Mouse (Mus musculus) hindbrain, embryonic 16.5 days (tissue): ENCODE measurements around the gene Ano1. TPM values are rescaled to one million over a fixed set of nuclear protein-coding genes. Genes with fewer than 3 reads are reported as not detected.

Source experiments
- ATAC-seq: fragments of 200-750 bp; cut with Nextera tagmentation; 2 replicates; pipeline ENCODE4 v1.8.0; 2017; ENCODE audit warnings: moderate TSS enrichment, moderate library complexity
- H3K27ac ChIP-seq: fragments of 300-500 bp; sonication (generic); 2 replicates; pipeline ENCODE4 v1.5.1; 2014; ENCODE audit warnings: low read depth, mild to moderate bottlenecking, control low read depth, low read length, moderate library complexity
- H3K27me3 ChIP-seq: fragments of 300-500 bp; sonication (generic); replicated peaks from 2 replicates; pipeline ENCODE4 v1.6.1; 2014; ENCODE audit warnings: low read length; ENCODE audit not compliant: control insufficient read depth, insufficient read depth
- H3K36me3 ChIP-seq: fragments of 300-500 bp; sonication (generic); 2 replicates; pipeline ENCODE4 v1.6.1; 2014; ENCODE audit warnings: mild to moderate bottlenecking, low read length, moderate library complexity, mixed read lengths; ENCODE audit not compliant: control insufficient read depth, insufficient read depth
- H3K4me1 ChIP-seq: fragments of 300-500 bp; sonication (generic); 2 replicates; pipeline ENCODE4 v1.6.1; 2014; ENCODE audit warnings: low read depth, low read length; ENCODE audit not compliant: control insufficient read depth, insufficient read depth
- H3K4me2 ChIP-seq: fragments of 300-500 bp; sonication (generic); 2 replicates; pipeline ENCODE4 v1.6.1; 2014; ENCODE audit warnings: mild to moderate bottlenecking, low read length, control low read depth, moderate library complexity
- H3K4me3 ChIP-seq: fragments of 300-500 bp; sonication (generic); 2 replicates; pipeline ENCODE4 v1.5.1; 2014; ENCODE audit warnings: mild to moderate bottlenecking, low read length, control low read depth, moderate library complexity
- H3K9ac ChIP-seq: fragments of 300-500 bp; sonication (generic); 2 replicates; pipeline ENCODE4 v1.6.1; 2014; ENCODE audit warnings: low read depth, mild to moderate bottlenecking, control low read depth, low read length, moderate library complexity
- H3K9me3 ChIP-seq: fragments of 300-500 bp; sonication (generic); 2 replicates; pipeline ENCODE4 v1.6.1; 2014; ENCODE audit warnings: mild to moderate bottlenecking, low read length, moderate library complexity; ENCODE audit not compliant: control insufficient read depth
- WGBS: fragments of 180-500 bp; shearing (Covaris S2); extraction: QIAGEN DNeasy Blood & Tissue Kit; methylation state at CpG from one replicate; pipeline ENCODE4 v1.1.7; 2014; 5-methylcytosine and 5-hydroxymethylcytosine counted together
- polyA plus RNA-seq: library from polyadenylated mRNA; unstranded; fragments of >200 nt; fragmentation: Nextera tagmentation; extraction: Ambion mirVana; gene quantifications from 2 replicates; pipeline ENCODE4 v1.2.1, GENCODE M21; 2015

Ano1 gene
- polyA plus RNA-seq, 1 experiment from 2014 or later: 5.2 TPM

GRCm38 (mm10) chr7:144552274-144552673 is 199.5 kb downstream of the Ano1 start:
- H3K36me3 ChIP-seq: 0 out of 2 replicates have a peak, but pooled peaks cover 4% of the 10 kb centered on the region
- peak overlapping the region; percentile 99 for H3K9ac ChIP-seq
- no peak overlapping the region for H3K27ac ChIP-seq
- WGBS: 86% methylated on average over 8 of the region's 8 CpGs
- no peaks in the 10 kb centered on the region for H3K27me3 ChIP-seq
- H3K4me2 ChIP-seq: peak overlapping the region; percentile 82
- no peaks in the 10 kb centered on the region for H3K9me3 ChIP-seq
- ATAC-seq: no peak
- peak overlapping the region; percentile 92 for H3K4me3 ChIP-seq
- peaks cover 25% of the 10 kb centered on the region for H3K4me1 ChIP-seq

- ATAC-seq: no peak
- Histone ChIP-seq H3K9ac (no peak overlapping the region), H3K4me3 (no peak overlapping the region), H3K36me3 (peaks cover 7% of the 10 kb centered on the region; the same call in 1 of the 2 replicates), H3K9me3 (no peaks in the 10 kb centered on the region), H3K4me2 (no peak overlapping the region), H3K4me1 (peaks cover 25% of the 10 kb centered on the region), H3K27ac (no peak overlapping the region), H3K27me3 (no peaks in the 10 kb centered on the region)
- WGBS: 95% methylated on average over 1 of the region's 1 CpGs
Observed at GRCm38 (mm10) chr7:144550811-144551210, 201.0 kb downstream of the Ano1 start.

GRCm38 (mm10) chr7:144549904-144550566 is 201.7 kb downstream of the Ano1 start:
- Histone ChIP-seq H3K4me2 (no peak overlapping the region), H3K4me3 (no peak overlapping the region), H3K9me3 (no peaks in the 10 kb centered on the region), H3K27me3 (no peaks in the 10 kb centered on the region), H3K27ac (no peak overlapping the region), H3K36me3 (peaks cover 7% of the 10 kb centered on the region; the same call in 1 of the 2 replicates), H3K9ac (no peak overlapping the region), H3K4me1 (peaks cover 25% of the 10 kb centered on the region)
- ATAC-seq: no peak
- 97% methylated on average over 2 of the region's 2 CpGs for WGBS

GRCm38 (mm10) chr7:144545231-144545630 is 206.5 kb downstream of the Ano1 start:
- H3K9ac ChIP-seq: no peak overlapping the region
- no peak overlapping the region for H3K27ac ChIP-seq
- no peaks in the 10 kb centered on the region for H3K27me3 ChIP-seq
- H3K4me1 ChIP-seq: no peaks in the 10 kb centered on the region
- H3K36me3 ChIP-seq: peaks cover 3% of the 10 kb centered on the region; the same call in 1 of the 2 replicates
- WGBS: 84% methylated on average over 3 of the region's 3 CpGs
- ATAC-seq: no peak
- H3K4me3 ChIP-seq: no peak overlapping the region
- H3K4me2 ChIP-seq: no peak overlapping the region
- H3K9me3 ChIP-seq: no peaks in the 10 kb centered on the region

- 94% methylated on average over 5 of the region's 5 CpGs for WGBS
- no peak for ATAC-seq
Observed at GRCm38 (mm10) chr7:144541351-144541750, 210.4 kb downstream of the Ano1 start.

GRCm38 (mm10) chr7:144539146-144539545 is 212.6 kb downstream of the Ano1 start:
- no peak for ATAC-seq

More at GRCm38 (mm10) chr7:144541351-144541750, 210.4 kb downstream of the Ano1 start:
- Histone ChIP-seq H3K27ac (no peak overlapping the region), H3K27me3 (no peaks in the 10 kb centered on the region), H3K4me1 (peaks cover 6% of the 10 kb centered on the region; the same call in 1 of the 2 replicates), H3K36me3 (no peaks in the 10 kb centered on the region), H3K4me2 (no peak overlapping the region), H3K9me3 (no peaks in the 10 kb centered on the region), H3K9ac (no peak overlapping the region), H3K4me3 (no peak overlapping the region)

More at GRCm38 (mm10) chr7:144539146-144539545, 212.6 kb downstream of the Ano1 start:
- Histone ChIP-seq H3K27me3 (no peaks in the 10 kb centered on the region), H3K4me2 (no peak overlapping the region), H3K4me1 (peaks cover 6% of the 10 kb centered on the region; the same call in 1 of the 2 replicates), H3K9me3 (no peaks in the 10 kb centered on the region), H3K27ac (no peak overlapping the region), H3K4me3 (no peak overlapping the region), H3K9ac (no peak overlapping the region), H3K36me3 (no peaks in the 10 kb centered on the region)
- 78% methylated on average over 2 of the region's 2 CpGs for WGBS

Other genes with a start within 250 kb of the Ano1 start
- 12.8 and 23.9 TPM in 2 replicates for gene Ppfia1, start 198.2 kb downstream of the Ano1 start, polyA plus RNA-seq
- gene Fadd, start 169.5 kb downstream of the Ano1 start, polyA plus RNA-seq: 4.7 and 5.9 TPM in 2 replicates
- gene Fgf3, start 86.1 kb upstream of the Ano1 start, polyA plus RNA-seq: 13.1 and 14.5 TPM in 2 replicates
- gene Fgf4, start 95.4 kb upstream of the Ano1 start, polyA plus RNA-seq: not detected in 2 replicates
- 22.7 and 23.6 TPM in 2 replicates for gene Fgf15, start 144.6 kb upstream of the Ano1 start, polyA plus RNA-seq
- gene LTO1, start 163.1 kb upstream of the Ano1 start, polyA plus RNA-seq: 29.7 and 32.5 TPM in 2 replicates
- gene Ccnd1, start 188.0 kb upstream of the Ano1 start, polyA plus RNA-seq: 31.0 and 33.5 TPM in 2 replicates